Mouse (Mus musculus): Measurements from ENCODE around the gene Vmn1r16. TPM values are rescaled to one million over a fixed set of nuclear protein-coding genes. Genes with fewer than 3 reads are reported as not detected.

The Vmn1r16 gene
- polyA plus RNA-seq (2014; fragmentation: Illumina TruSeq; extraction: RNeasy Lipid Tissue Mini Kit (QIAGEN cat#74804); ENCODE audit: low read depth, low replicate concordance) = not detected

GRCm38 (mm10) chr6:57329394-57329793 lies at the start of gene Vmn1r16:
Gene Vmn1r16, minus strand, starts transcription at chr6:57329494.

GRCm38 (mm10) chr6:57363627-57364026 lies 34.3 kb upstream of the Vmn1r16 start, which contains the start of gene Vmn1r17:
Gene Vmn1r17, minus strand, starts transcription at chr6:57363727.

Other genes starting within 250 kb of the Vmn1r16 start
- gene Vmn1r10, start 220.0 kb downstream of the Vmn1r16 start, polyA plus RNA-seq (2014; fragmentation: Illumina TruSeq; extraction: RNeasy Lipid Tissue Mini Kit (QIAGEN cat#74804); ENCODE audit: low read depth, low replicate concordance) = not detected
- not detected for gene Vmn1r11, start 196.0 kb downstream of the Vmn1r16 start, polyA plus RNA-seq (2014; fragmentation: Illumina TruSeq; extraction: RNeasy Lipid Tissue Mini Kit (QIAGEN cat#74804); ENCODE audit: low read depth, low replicate concordance)
- not detected for gene Vmn1r12, start 172.6 kb downstream of the Vmn1r16 start, polyA plus RNA-seq (2014; fragmentation: Illumina TruSeq; extraction: RNeasy Lipid Tissue Mini Kit (QIAGEN cat#74804); ENCODE audit: low read depth, low replicate concordance)
- not detected for gene Vmn1r13, start 126.2 kb downstream of the Vmn1r16 start, polyA plus RNA-seq (2014; fragmentation: Illumina TruSeq; extraction: RNeasy Lipid Tissue Mini Kit (QIAGEN cat#74804); ENCODE audit: low read depth, low replicate concordance)
- gene Vmn1r14, start 97.8 kb downstream of the Vmn1r16 start, polyA plus RNA-seq (2014; fragmentation: Illumina TruSeq; extraction: RNeasy Lipid Tissue Mini Kit (QIAGEN cat#74804); ENCODE audit: low read depth, low replicate concordance) = not detected
- not detected for gene Vmn1r15, start 71.5 kb downstream of the Vmn1r16 start, polyA plus RNA-seq (2014; fragmentation: Illumina TruSeq; extraction: RNeasy Lipid Tissue Mini Kit (QIAGEN cat#74804); ENCODE audit: low read depth, low replicate concordance)
- gene Vmn1r17, start 34.2 kb upstream of the Vmn1r16 start, polyA plus RNA-seq (2014; fragmentation: Illumina TruSeq; extraction: RNeasy Lipid Tissue Mini Kit (QIAGEN cat#74804); ENCODE audit: low read depth, low replicate concordance) = not detected
- gene Vmn1r18, start 66.3 kb upstream of the Vmn1r16 start, polyA plus RNA-seq (2014; fragmentation: Illumina TruSeq; extraction: RNeasy Lipid Tissue Mini Kit (QIAGEN cat#74804); ENCODE audit: low read depth, low replicate concordance) = not detected
- not detected for gene Vmn1r19, start 74.3 kb upstream of the Vmn1r16 start, polyA plus RNA-seq (2014; fragmentation: Illumina TruSeq; extraction: RNeasy Lipid Tissue Mini Kit (QIAGEN cat#74804); ENCODE audit: low read depth, low replicate concordance)
- not detected for gene Vmn1r20, start 99.4 kb upstream of the Vmn1r16 start, polyA plus RNA-seq (2014; fragmentation: Illumina TruSeq; extraction: RNeasy Lipid Tissue Mini Kit (QIAGEN cat#74804); ENCODE audit: low read depth, low replicate concordance)
- 5.9 TPM for gene Ppm1k, start 206.0 kb upstream of the Vmn1r16 start, polyA plus RNA-seq (2014; fragmentation: Illumina TruSeq; extraction: RNeasy Lipid Tissue Mini Kit (QIAGEN cat#74804); ENCODE audit: low read depth, low replicate concordance)